Comparison of ENCODE assay signal across 32 mouse cellular contexts in genomic region chr16:48355716-48356115, GRCm38 (mm10). TPM values are rescaled to one million over a fixed set of nuclear protein-coding genes. Genes with fewer than 3 reads are reported as not detected.
DNase-seq lines count a peak whose midpoint lies in the region.
"Had no signal": no experiment of that assay in that cellular context is flagged by ENCODE, and none has a peak within 500 bp of the region (broad histone marks: within the 10 kb centered on the region; RNA-seq: fewer than 3 reads in every experiment).

No protein-coding gene starts in this region.

- H3K4me3 ChIP-seq in limb, embryonic 10.5 days, result no peak overlapping the region
- H3K4me3 ChIP-seq: embryonic facial prominence, embryonic 13.5 days; embryonic facial prominence, embryonic 15.5 days; erythroblast, embryonic 14.5 days; forebrain, embryonic 10.5 days; forebrain, embryonic 12.5 days had no signal

- no peaks in the 10 kb centered on the region for H3K27me3 ChIP-seq in limb, embryonic 10.5 days (ENCODE audit: low read depth, poor library complexity, severe bottlenecking)
- H3K27me3 ChIP-seq: CH12.LX; embryonic facial prominence, embryonic 13.5 days; embryonic facial prominence, embryonic 15.5 days; forebrain, embryonic 12.5 days; Patski had no signal

- no peak overlapping the region for H3K27ac ChIP-seq in limb, embryonic 10.5 days
- H3K27ac ChIP-seq: embryonic facial prominence, embryonic 13.5 days; embryonic facial prominence, embryonic 15.5 days; forebrain, embryonic 10.5 days; forebrain, embryonic 12.5 days had no signal

- H3K36me3 ChIP-seq in limb, embryonic 10.5 days, result no peaks in the 10 kb centered on the region
- H3K36me3 ChIP-seq: embryonic facial prominence, embryonic 13.5 days; embryonic facial prominence, embryonic 15.5 days; forebrain, embryonic 10.5 days; forebrain, embryonic 12.5 days; G1E had no signal

- no peaks in the 10 kb centered on the region for H3K9me3 ChIP-seq in limb, embryonic 10.5 days (replicated peaks)
- H3K9me3 ChIP-seq: embryonic facial prominence, embryonic 13.5 days; embryonic facial prominence, embryonic 15.5 days; forebrain, embryonic 12.5 days; G1E had no signal

- peak; percentile 66 for DNase-seq in heart, adult 11 months
- no peak for DNase-seq in heart, adult 18-20 months
- peak; percentile 89 for DNase-seq in R1 (ENCODE audit: low read depth, low spot score)
- DNase-seq in limb, embryonic 10.5 days (ENCODE audit: low spot score), result no peak
- no peak for DNase-seq in frontal cortex, adult 2 months (ENCODE audit: extremely low spot score in 1 of 2, low spot score in 1 of 2)
- DNase-seq: B cell, adult 2 months; cerebellum, adult 11 months; cerebellum, adult 18-20 months; cerebellum, adult 8-10 months; cerebellum, adult 9-11 months; cerebellum, postnatal 14 days; cerebellum, postnatal 36 days; embryo, embryonic 11 days had no signal

- 88% methylated on average over 5 of the region's 5 CpGs for WGBS in limb, embryonic 10.5 days

- H3K4me1 ChIP-seq in limb, embryonic 10.5 days, result no peaks in the 10 kb centered on the region
- H3K4me1 ChIP-seq: embryonic facial prominence, embryonic 13.5 days; embryonic facial prominence, embryonic 15.5 days; forebrain, embryonic 10.5 days; forebrain, embryonic 12.5 days had no signal

RNA-seq across cellular contexts. Expression of gene Dppa2, which starts 52.0 kb away (rescaled TPM):
- not detected for total RNA-seq in heart, adult 18-20 months (2021)
- not detected in 2 replicates for polyA plus RNA-seq in limb, embryonic 10.5 days (2016; fragmentation: Nextera tagmentation; extraction: Ambion mirVana)
- polyA plus RNA-seq in frontal cortex, adult 2 months (2012; rRNA removed), result not detected in 2 replicates
- total RNA-seq: adrenal gland, adult 2 months; adrenal gland, postnatal 10 days; adrenal gland, postnatal 25 days; adrenal gland, postnatal 4 days; CH12.LX; common myeloid progenitor, adult 5-6 weeks had no signal
- polyA plus RNA-seq: activated CD4-positive, CD25-positive, alpha-beta regulatory T cell, adult 4 months; adrenal gland, adult 2 months; CD4-positive, CD25-positive, alpha-beta regulatory T cell, adult 4 months; embryonic facial prominence, embryonic 11.5 days; embryonic facial prominence, embryonic 13.5 days; embryonic facial prominence, embryonic 15.5 days; erythroblast, embryonic 14.5 days; forebrain, embryonic 10.5 days; forebrain, embryonic 12.5 days; forebrain, embryonic 14.5 days; forebrain, embryonic 16.5 days; G1E; Patski had no signal

RNA-seq across cellular contexts. Expression of gene Gm5485, which starts 56.5 kb away (rescaled TPM):
- total RNA-seq in heart, adult 18-20 months (2021), result not detected
- polyA plus RNA-seq in limb, embryonic 10.5 days (2016; fragmentation: Nextera tagmentation; extraction: Ambion mirVana), result not detected in 2 replicates
- not detected in 2 replicates for polyA plus RNA-seq in frontal cortex, adult 2 months (2012; rRNA removed)
- total RNA-seq: adrenal gland, adult 2 months; adrenal gland, postnatal 10 days; adrenal gland, postnatal 25 days; adrenal gland, postnatal 4 days; CH12.LX; common myeloid progenitor, adult 5-6 weeks; G1E had no signal
- polyA plus RNA-seq: activated CD4-positive, CD25-positive, alpha-beta regulatory T cell, adult 4 months; adrenal gland, adult 2 months; brain, embryonic 14.5 days; CD4-positive, CD25-positive, alpha-beta regulatory T cell, adult 4 months; embryonic facial prominence, embryonic 11.5 days; embryonic facial prominence, embryonic 13.5 days; embryonic facial prominence, embryonic 15.5 days; erythroblast, embryonic 14.5 days; forebrain, embryonic 10.5 days; forebrain, embryonic 12.5 days; forebrain, embryonic 14.5 days; forebrain, embryonic 16.5 days; G1E; Patski had no signal

Comparison
In these comparisons a context has a peak if more than half of its experiments do, and no peak if none do; other contexts are left out.
1. DNase-seq: peak in heart, adult 11 months (single experiment) and R1 (single experiment); none in heart, adult 18-20 months (0 of 2), limb, embryonic 10.5 days (single experiment) and frontal cortex, adult 2 months (0 of 2).